Mouse (Mus musculus) thymus, adult 2 months (tissue): ENCODE results near the gene Lrrc66.

Experiments
- CTCF ChIP-seq: fragments of 200-500 bp; IDR thresholded peaks from 2 replicates; pipeline ENCODE4 v1.5.1; 2012; ENCODE audit warnings: mild to moderate bottlenecking, control low read depth, low read length, moderate library complexity, borderline replicate concordance; ENCODE audit not compliant: control insufficient read depth, poor library complexity, insufficient read depth; ENCODE audit errors: extremely low read depth
- POLR2A ChIP-seq: fragments of 200-500 bp; IDR thresholded peaks from 2 replicates; pipeline ENCODE4 v1.6.1; 2012; ENCODE audit warnings: mild to moderate bottlenecking, low read length, control low read depth, moderate library complexity; ENCODE audit not compliant: control insufficient read depth, poor library complexity, insufficient read depth; ENCODE audit errors: extremely low read depth

DNA sequence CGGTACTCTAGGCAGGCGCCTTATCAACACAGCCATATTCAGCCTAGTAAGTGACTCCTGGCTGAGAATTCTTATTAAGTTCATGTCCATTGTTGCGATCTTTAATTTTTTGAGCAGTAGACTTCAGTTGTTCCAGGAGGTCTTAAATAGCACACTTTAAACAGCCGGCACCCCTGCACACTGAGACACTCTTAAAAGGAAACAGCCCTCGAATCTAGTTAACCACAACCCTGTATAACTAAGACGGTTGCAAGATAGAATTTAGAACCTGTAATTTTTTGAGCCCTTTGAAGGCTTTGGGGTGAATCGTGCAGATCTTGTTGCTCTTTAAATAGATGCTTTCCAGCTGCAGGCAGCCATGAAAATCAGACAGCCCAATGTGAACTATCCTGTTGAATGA is 17.1 kb downstream of the Lrrc66 start:
- TF ChIP-seq CTCF = no peak
- TF ChIP-seq POLR2A = no peak
